Mouse (Mus musculus) stomach, postnatal 0 days (tissue): ENCODE data around the gene Myh6. TPM values are rescaled to one million over a fixed set of nuclear protein-coding genes. Genes with fewer than 3 reads are reported as not detected.
"Not testable (repeated sequence)": the region's sequence is repeated elsewhere in the genome, so short reads cannot be mapped to it uniquely, and the experiment has no call there.

ENCODE experiments used
- ATAC-seq: fragments of 200-750 bp; cut with Nextera tagmentation; 2 replicates; pipeline ENCODE4 v1.8.0; 2017; ENCODE audit not compliant: low FRiP score, low TSS enrichment
- DNase-seq: peaks from one replicate; pipeline ENCODE4 v3.0.0-alpha.2; 2016; ENCODE audit warnings: low spot score
- H3K27ac ChIP-seq: fragments of 300-500 bp; sonication (generic); replicated peaks from 2 replicates; pipeline ENCODE4 v1.5.1; 2014; ENCODE audit warnings: mild to moderate bottlenecking, control low read depth
- H3K27me3 ChIP-seq: fragments of 300-500 bp; sonication (generic); 2 replicates; pipeline ENCODE4 v1.6.1; 2014; ENCODE audit warnings: low read length; ENCODE audit not compliant: control insufficient read depth, insufficient read depth
- H3K36me3 ChIP-seq: fragments of 300-500 bp; sonication (generic); 2 replicates; pipeline ENCODE4 v1.6.1; 2014; ENCODE audit warnings: low read length, mixed read lengths; ENCODE audit not compliant: control insufficient read depth, insufficient read depth
- H3K4me1 ChIP-seq: fragments of 300-500 bp; sonication (generic); replicated peaks from 2 replicates; pipeline ENCODE4 v1.6.1; 2014; ENCODE audit warnings: antibody characterized with exemption; ENCODE audit not compliant: control insufficient read depth, insufficient read depth
- H3K4me2 ChIP-seq: fragments of 300-500 bp; sonication (generic); replicated peaks from 2 replicates; pipeline ENCODE4 v1.6.1; 2014; ENCODE audit warnings: low read depth, mild to moderate bottlenecking, control low read depth, moderate library complexity
- H3K4me3 ChIP-seq: fragments of 300-500 bp; sonication (generic); 2 replicates; pipeline ENCODE4 v1.5.1; 2014; ENCODE audit warnings: low read depth, low read length, control low read depth
- H3K9ac ChIP-seq: fragments of 300-500 bp; sonication (generic); 2 replicates; pipeline ENCODE4 v1.6.1; 2014; ENCODE audit warnings: mild to moderate bottlenecking, low read length, control low read depth, mixed read lengths
- H3K9me3 ChIP-seq: fragments of 300-500 bp; sonication (generic); 2 replicates; pipeline ENCODE4 v1.6.1; 2016; ENCODE audit warnings: low read length; ENCODE audit not compliant: control insufficient read depth
- CTCF ChIP-seq: IDR thresholded peaks from 2 replicates; pipeline ENCODE4 v1.5.1; 2016; ENCODE audit warnings: antibody characterized with exemption, low read depth, mild to moderate bottlenecking, moderate library complexity
- EP300 ChIP-seq: optimal IDR thresholded peaks from 2 replicates; pipeline ENCODE3; 2016; ENCODE audit warnings: antibody characterized with exemption
- WGBS: fragments of 180-500 bp; shearing (Covaris S2); extraction: QIAGEN DNeasy Blood & Tissue Kit; methylation state at CpG from one replicate; pipeline ENCODE4 v1.1.7; 2014; 5-methylcytosine and 5-hydroxymethylcytosine counted together
- polyA plus RNA-seq: library from polyadenylated mRNA; unstranded; fragments of >200 nt; fragmentation: Nextera tagmentation; extraction: Ambion mirVana; gene quantifications from 2 replicates; pipeline ENCODE4 v1.2.1, GENCODE M21; 2015

Gene Myh6
- polyA plus RNA-seq, 1 experiment from 2014 or later, result 0.29 TPM

- Histone ChIP-seq H3K27ac (no peak overlapping the region), H3K9me3 (no peaks in the 10 kb centered on the region), H3K4me2 (no peak overlapping the region), H3K9ac (no peak overlapping the region), H3K27me3 (no peaks in the 10 kb centered on the region), H3K36me3 (no peaks in the 10 kb centered on the region), H3K4me1 (no peaks in the 10 kb centered on the region), H3K4me3 (no peak overlapping the region)
- DNase-seq (no peak), ATAC-seq (no peak)
- no peak for TF ChIP-seq CTCF
- TF ChIP-seq EP300, result no peak
- WGBS, result 90% methylated on average over 10 of the region's 10 CpGs
Measured at GRCm38 (mm10) chr14:54992196-54992595, 25.5 kb upstream of the Myh6 start.

DNA sequence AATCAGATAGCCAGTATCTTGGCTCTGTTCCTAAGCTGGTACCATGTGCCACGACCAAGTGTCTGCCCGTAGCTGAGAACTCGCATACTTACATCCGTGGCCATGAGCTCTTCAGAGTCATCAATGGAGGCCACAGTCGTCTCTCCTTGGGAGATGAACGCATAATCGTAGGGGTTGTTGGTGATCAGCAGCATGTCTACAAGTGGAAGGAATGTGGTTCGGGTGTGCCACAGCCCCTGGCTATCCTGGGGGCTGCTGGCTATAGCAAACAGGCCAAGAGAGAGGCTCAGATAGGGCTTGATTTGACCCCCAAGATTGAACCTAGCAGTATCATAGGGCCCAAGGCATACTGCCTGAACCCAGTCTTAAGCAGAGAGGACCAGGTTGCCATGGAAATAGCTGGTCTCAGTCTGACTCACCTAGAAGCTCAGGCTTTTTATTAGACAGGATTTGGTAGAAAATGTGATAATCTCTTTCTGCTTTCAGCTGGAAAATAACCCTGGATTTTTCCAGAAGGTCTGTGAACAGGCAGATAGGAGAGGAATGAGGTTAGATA is 23.2 kb upstream of the Myh6 start:
- no peak for DNase-seq
- 83% methylated on average over 8 of the region's 8 CpGs for WGBS

DNA sequence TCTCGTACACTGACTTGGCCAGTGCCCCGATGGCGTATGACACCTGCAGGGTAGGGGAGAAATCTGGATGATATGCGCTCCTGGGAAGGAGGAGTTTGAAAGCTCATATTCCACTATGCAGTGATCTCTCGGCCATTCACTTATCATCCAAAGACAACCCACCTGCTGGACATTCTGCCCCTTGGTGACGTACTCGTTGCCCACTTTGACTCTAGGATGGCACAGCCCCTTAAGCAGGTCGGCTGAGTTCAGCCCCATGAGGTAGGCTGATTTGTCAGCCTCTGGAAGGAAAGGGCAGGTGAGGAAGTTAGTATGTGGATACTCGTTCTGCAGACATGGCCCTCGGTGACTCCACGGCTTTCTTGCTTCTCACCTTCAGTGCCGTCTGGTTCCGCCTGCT is 22.2 kb upstream of the Myh6 start:
- TF ChIP-seq EP300 (no peak), CTCF (no peak)
- DNase-seq (no peak), ATAC-seq (no peak)
- H3K36me3 ChIP-seq, result no peaks in the 10 kb centered on the region
- H3K4me1 ChIP-seq, result no peaks in the 10 kb centered on the region
- no peak overlapping the region for H3K27ac ChIP-seq
- 86% methylated on average over 13 of the region's 13 CpGs for WGBS
- H3K9me3 ChIP-seq, result no peaks in the 10 kb centered on the region
- no peak overlapping the region for H3K4me3 ChIP-seq
- H3K4me2 ChIP-seq, result no peak overlapping the region
- H3K27me3 ChIP-seq, result no peaks in the 10 kb centered on the region
- H3K9ac ChIP-seq, result no peak overlapping the region

More for the DNA sequence above, 23.2 kb upstream of the Myh6 start:
- no peaks in the 10 kb centered on the region for H3K9me3 ChIP-seq
- H3K27me3 ChIP-seq, result no peaks in the 10 kb centered on the region
- H3K4me1 ChIP-seq, result no peaks in the 10 kb centered on the region
- no peaks in the 10 kb centered on the region for H3K36me3 ChIP-seq
- H3K4me3 ChIP-seq, result no peak overlapping the region
- no peak overlapping the region for H3K27ac ChIP-seq
- no peak overlapping the region for H3K4me2 ChIP-seq
- no peak for ATAC-seq
- H3K9ac ChIP-seq, result no peak overlapping the region
- TF ChIP-seq CTCF (no peak), EP300 (no peak)

DNA sequence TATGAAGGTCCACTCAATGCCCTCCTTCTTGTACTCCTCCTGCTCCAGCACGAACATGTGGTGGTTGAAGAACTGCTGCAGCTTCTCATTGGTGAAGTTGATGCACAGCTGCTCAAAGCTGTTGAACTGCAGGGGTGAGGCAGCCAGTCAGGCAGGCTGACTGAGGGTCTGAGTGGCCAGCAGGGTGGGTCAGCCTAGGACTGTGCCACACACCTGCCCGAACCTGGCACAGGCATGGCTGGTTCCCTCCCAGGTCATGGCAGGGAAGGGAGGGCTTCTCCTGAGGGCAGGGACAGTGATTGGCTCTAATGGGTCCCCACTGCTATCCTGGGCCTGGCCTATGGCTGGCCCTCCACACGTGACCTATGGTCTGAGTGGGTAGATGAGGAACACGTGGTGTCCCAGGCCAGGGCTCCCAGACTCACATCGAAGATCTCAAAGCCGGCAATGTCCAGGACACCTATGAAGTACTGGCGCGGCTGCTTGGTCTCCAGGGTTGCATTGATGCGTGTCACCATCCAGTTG is 21.7 kb upstream of the Myh6 start:
- not testable (repeated sequence) for H3K9me3 ChIP-seq, H3K4me3 ChIP-seq, H3K9ac ChIP-seq, H3K36me3 ChIP-seq, H3K27ac ChIP-seq, ATAC-seq, H3K27me3 ChIP-seq, H3K4me1 ChIP-seq, DNase-seq, H3K4me2 ChIP-seq
- WGBS, result 90% methylated on average over 9 of the region's 9 CpGs

DNA sequence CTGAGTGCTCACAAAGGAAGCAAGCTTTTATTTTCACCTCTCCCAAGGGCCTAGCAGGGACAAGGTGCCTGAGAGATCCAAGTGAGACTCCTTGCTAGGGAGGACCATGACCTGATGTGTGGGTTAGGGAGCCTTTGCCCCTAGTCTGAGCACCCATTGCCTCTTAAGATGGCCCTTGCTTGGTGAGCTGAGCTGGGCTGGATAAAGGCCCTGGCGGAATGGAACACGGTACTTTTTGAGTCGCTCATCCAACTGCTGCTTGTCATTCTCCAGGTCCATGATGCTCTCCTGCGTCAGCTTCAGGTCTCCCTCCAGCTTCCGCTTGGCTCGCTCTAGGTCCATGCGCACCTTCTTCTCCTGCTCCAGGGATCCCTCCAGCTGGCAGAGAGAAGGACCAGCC is 15.2 kb upstream of the Myh6 start:
- no peak for DNase-seq

DNA sequence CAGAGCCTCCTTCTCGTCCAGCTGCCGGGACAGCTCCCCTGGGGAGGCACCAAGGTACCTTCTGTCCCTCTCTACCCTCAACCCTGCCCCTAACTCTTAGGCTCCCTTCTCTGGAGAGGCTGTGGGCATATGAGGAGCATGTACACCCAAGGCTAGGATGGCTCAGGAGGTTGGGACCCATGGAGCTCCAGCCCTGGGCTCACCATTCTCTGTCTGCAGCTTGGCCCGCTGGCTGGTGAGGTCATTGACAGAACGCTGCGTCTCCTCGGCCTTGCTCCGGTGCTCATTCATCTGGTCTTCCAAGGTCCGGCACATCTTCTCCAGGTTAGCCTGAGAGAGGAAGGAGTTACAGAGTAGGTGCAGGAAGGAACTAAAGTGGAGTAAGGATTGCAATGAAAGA is 11.9 kb upstream of the Myh6 start:
- 86% methylated on average over 8 of the region's 8 CpGs for WGBS
- H3K36me3 ChIP-seq, result no peaks in the 10 kb centered on the region
- ATAC-seq (no peak), DNase-seq (no peak)
- H3K27me3 ChIP-seq, result no peaks in the 10 kb centered on the region
- no peak overlapping the region for H3K4me3 ChIP-seq
- no peak overlapping the region for H3K4me2 ChIP-seq
- no peaks in the 10 kb centered on the region for H3K4me1 ChIP-seq
- H3K27ac ChIP-seq, result no peak overlapping the region
- H3K9ac ChIP-seq, result no peak overlapping the region
- no peak for TF ChIP-seq CTCF
- TF ChIP-seq EP300, result no peak
- no peaks in the 10 kb centered on the region for H3K9me3 ChIP-seq

More for the DNA sequence above, 15.2 kb upstream of the Myh6 start:
- no peaks in the 10 kb centered on the region for H3K9me3 ChIP-seq
- no peak overlapping the region for H3K27ac ChIP-seq
- no peaks in the 10 kb centered on the region for H3K4me1 ChIP-seq
- no peak for ATAC-seq
- 91% methylated on average over 7 of the region's 7 CpGs for WGBS
- H3K4me3 ChIP-seq, result no peak overlapping the region
- no peaks in the 10 kb centered on the region for H3K36me3 ChIP-seq
- H3K27me3 ChIP-seq, result no peaks in the 10 kb centered on the region
- TF ChIP-seq EP300 (no peak), CTCF (no peak)
- no peak overlapping the region for H3K9ac ChIP-seq
- H3K4me2 ChIP-seq, result no peak overlapping the region
